Mouse (Mus musculus) CH12.LX (cell line): ENCODE data around the gene Abo. TPM values are rescaled to one million over a fixed set of nuclear protein-coding genes. Genes with fewer than 3 reads are reported as not detected.
"Not testable (repeated sequence)": the region's sequence is repeated elsewhere in the genome, so short reads cannot be mapped to it uniquely, and the experiment has no call there.

ENCODE experiments used
- DNase-seq: peaks from one replicate; pipeline ENCODE4 v3.0.0-alpha.2; 2013; ENCODE audit errors: extremely low read depth
- H3K27ac ChIP-seq: 2 replicates; pipeline ENCODE4 v1.5.1; 2012; ENCODE audit warnings: low read depth, mild to moderate bottlenecking, control low read depth, moderate library complexity; ENCODE audit not compliant: insufficient read depth
- H3K27me3 ChIP-seq: replicated peaks from 2 replicates; pipeline ENCODE3; 2012; ENCODE audit warnings: inconsistent platforms
- H3K36me3 ChIP-seq, 2 experiments: replicated peaks in 1 of 2; 2 replicates each; pipeline versions ENCODE3 to v1.6.1; 2012; ENCODE audit warnings: inconsistent platforms in 1 of 2, low read length in 1 of 2, mild to moderate bottlenecking in 1 of 2, mixed read lengths in 1 of 2, moderate library complexity in 1 of 2; ENCODE audit not compliant: control insufficient read depth in 1 of 2, insufficient read depth in 1 of 2
- H3K4me1 ChIP-seq, 2 experiments: 2 replicates each; pipeline ENCODE4 v1.6.1; 2012; ENCODE audit warnings: inconsistent platforms in 1 of 2, moderate library complexity in 1 of 2; ENCODE audit not compliant: insufficient read depth in 2 of 2, control insufficient read depth in 1 of 2
- H3K4me2 ChIP-seq: 2 replicates; pipeline ENCODE4 v1.6.1; 2012; ENCODE audit warnings: low read depth, mild to moderate bottlenecking, control low read depth; ENCODE audit not compliant: poor library complexity, insufficient read depth, severe bottlenecking
- H3K4me3 ChIP-seq, 3 experiments: fragments of 150-350 bp in 1 of 3; sonication (generic) in 1 of 3; replicated peaks in 1 of 3; 2 replicates each; pipeline versions ENCODE3 to v1.5.1; 2011 to 2012; ENCODE audit warnings: low read depth in 2 of 3, low read length in 2 of 3, mild to moderate bottlenecking in 2 of 3, moderate library complexity in 2 of 3, control low read depth in 1 of 3, improper control_type of control experiment in 1 of 3, inconsistent platforms in 1 of 3, mixed read lengths in 1 of 3; ENCODE audit not compliant: poor library complexity in 1 of 3
- H3K79me2 ChIP-seq: replicated peaks from 2 replicates; pipeline ENCODE4 v1.6.1; 2012; ENCODE audit warnings: mild to moderate bottlenecking, moderate library complexity; ENCODE audit not compliant: control insufficient read depth, poor library complexity, insufficient read depth, severe bottlenecking; ENCODE audit errors: extremely low read depth
- H3K9ac ChIP-seq: 2 replicates; pipeline ENCODE4 v1.6.1; 2012; ENCODE audit warnings: low read depth, mild to moderate bottlenecking, control low read depth, moderate library complexity; ENCODE audit not compliant: insufficient read depth
- H3K9me3 ChIP-seq: replicated peaks from 2 replicates; pipeline ENCODE3; 2012; ENCODE audit warnings: low read length, inconsistent platforms, mixed read lengths
- BHLHE40 ChIP-seq: IDR thresholded peaks from 2 replicates; pipeline ENCODE4 v1.6.1; 2011; ENCODE audit warnings: mild to moderate bottlenecking, low read depth, low read length, improper control_type of control experiment
- CTCF ChIP-seq, 2 experiments: IDR thresholded peaks in 1 of 2; conservative IDR thresholded peaks in 1 of 2; 2 replicates each; pipeline ENCODE4 v1.5.1; 2011 to 2012; ENCODE audit warnings: low read depth in 2 of 2, low read length in 2 of 2, improper control_type of control experiment in 1 of 2, inconsistent platforms in 1 of 2, mild to moderate bottlenecking in 1 of 2, moderate library complexity in 1 of 2
- ELF1 ChIP-seq: IDR thresholded peaks from 2 replicates; pipeline ENCODE4 v1.6.1; 2014; ENCODE audit warnings: low read depth, mild to moderate bottlenecking, inconsistent platforms, low read length, improper control_type of control experiment
- EP300 ChIP-seq: IDR thresholded peaks from 2 replicates; pipeline ENCODE4 v1.6.1; 2011; ENCODE audit warnings: low read length, improper control_type of control experiment
- ETS1 ChIP-seq: conservative IDR thresholded peaks from 2 replicates; pipeline ENCODE4 v1.6.1; 2012; ENCODE audit warnings: low read depth, mild to moderate bottlenecking, inconsistent platforms, low read length, improper control_type of control experiment, moderate library complexity
- IRF4 ChIP-seq: IDR thresholded peaks from 2 replicates; pipeline ENCODE4 v1.6.1; 2014; ENCODE audit warnings: low read depth, mild to moderate bottlenecking, inconsistent platforms, low read length, improper control_type of control experiment
- JUN ChIP-seq: IDR thresholded peaks from 2 replicates; pipeline ENCODE4 v1.6.1; 2011; ENCODE audit warnings: low read depth, mild to moderate bottlenecking, low read length, improper control_type of control experiment, moderate library complexity; ENCODE audit not compliant: insufficient read depth
- KAT2A ChIP-seq: IDR thresholded peaks from 2 replicates; pipeline ENCODE4 v1.6.1; 2012; ENCODE audit warnings: low read length, improper control_type of control experiment, inconsistent platforms; ENCODE audit not compliant: insufficient replicate concordance
- MAX ChIP-seq: IDR thresholded peaks from 2 replicates; pipeline ENCODE4 v1.6.1; 2011; ENCODE audit warnings: low read length, improper control_type of control experiment
- MAZ ChIP-seq: IDR thresholded peaks from 2 replicates; pipeline ENCODE4 v1.6.1; 2012; ENCODE audit warnings: low read depth, mild to moderate bottlenecking, inconsistent platforms, low read length, improper control_type of control experiment, moderate library complexity
- MYC ChIP-seq: IDR thresholded peaks from 2 replicates; pipeline ENCODE4 v1.6.1; 2011; ENCODE audit warnings: low read depth, mild to moderate bottlenecking, improper control_type of control experiment, low read length
- NELFE ChIP-seq: IDR thresholded peaks from 2 replicates; pipeline ENCODE4 v1.6.1; 2011; ENCODE audit warnings: low read depth, low read length, improper control_type of control experiment
- PAX5 ChIP-seq: IDR thresholded peaks from 2 replicates; pipeline ENCODE4 v1.6.1; 2012; ENCODE audit warnings: low read length, inconsistent platforms, mixed read lengths
- POLR2A ChIP-seq: IDR thresholded peaks from 2 replicates; pipeline ENCODE4 v1.6.1; 2011; ENCODE audit warnings: low read depth, mild to moderate bottlenecking, improper control_type of control experiment, low read length
- SIN3A ChIP-seq: IDR thresholded peaks from 2 replicates; pipeline ENCODE4 v1.6.1; 2012; ENCODE audit warnings: low read length, improper control_type of control experiment, inconsistent platforms
- ZNF384 ChIP-seq: IDR thresholded peaks from 2 replicates; pipeline ENCODE4 v1.6.1; 2012; ENCODE audit warnings: low read depth, low read length, improper control_type of control experiment, inconsistent platforms
- dilution Hi-C: fragments of 300-500 bp; cut with MboI; formaldehyde crosslinking; loops from 2 replicates; pipeline ENCODE4 v1.14.3; 2020; ENCODE audit warnings: low sequenced_read_pairs; ENCODE audit not compliant: extremely low pct_unique_long_range_greater_than_20kb, extremely low pct_ligation_motif_present
- in situ Hi-C: fragments of 300-500 bp; cut with MboI; formaldehyde crosslinking; loops from 3 replicates; pipeline ENCODE4 v1.14.3; 2019; ENCODE audit warnings: low sequenced_read_pairs, low pct_ligation_motif_present, low pct_unique_long_range_greater_than_20kb, mixed read lengths
- polyA plus RNA-seq: library from polyadenylated mRNA; unstranded; fragments of >175 nt; gene quantifications from 2 replicates; pipeline ENCODE4 v1.2.1, GENCODE M21; 2012; ENCODE audit warnings: low read depth; ENCODE audit not compliant: insufficient read length
- total RNA-seq, 2 experiments: library from RNA; depleted of rRNA; stranded (reverse); fragments of 300-350 nt in 1 of 2; fragments of >200 nt in 1 of 2; gene quantifications; 2 replicates each; pipeline ENCODE4 v1.2.3; 2012 to 2014

Abo gene
- total and polyA plus RNA-seq, 3 experiments, result not detected

DNA sequence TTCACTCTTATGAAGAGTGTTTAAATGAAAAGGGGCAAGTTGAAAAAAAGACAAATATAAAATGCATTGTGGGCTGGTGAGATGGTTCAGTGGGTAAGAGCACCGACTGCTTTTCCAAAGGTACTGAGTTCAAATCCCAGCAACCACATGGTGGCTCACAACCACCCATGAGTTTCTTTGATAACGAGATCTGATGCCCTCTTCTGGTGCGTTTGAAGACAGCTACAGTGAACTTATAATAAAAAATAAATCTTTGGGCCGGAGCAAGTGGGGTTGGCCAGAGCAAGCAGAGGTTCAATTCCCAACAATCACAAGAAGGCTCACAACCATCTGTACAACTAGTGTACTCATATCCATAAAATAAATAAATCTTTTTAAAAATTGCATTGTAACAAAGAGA, 31.1 kb upstream of the Abo start:
- H3K9me3 ChIP-seq, result no peaks in the 10 kb centered on the region
- dilution Hi-C loops (no loop called here), in situ Hi-C loops (loop anchor here (5.0 kb wide), 1 partner anchor 244 kb away; no protein-coding TSS in a partner anchor)
- no peaks in the 10 kb centered on the region for H3K27me3 ChIP-seq
- TF ChIP-seq CTCF (conservative IDR thresholded peaks at IDR 0.05 in 1 of 2, IDR thresholded peaks at IDR 0.05 in 1 of 2; ENCODE audit: low read depth in 2 of 2, low read length in 2 of 2) (peak in 1 of 2 experiments; percentile 44; a peak in 2 of 4 replicates), MAZ (no peak)
- H3K4me1 ChIP-seq, result peaks cover 0 to 18% of the 10 kb centered on the region in 2 experiments; a peak in 2 of 4 replicates
- H3K4me3 ChIP-seq, result no peak overlapping the region
- peaks cover 15% of the 10 kb centered on the region for H3K79me2 ChIP-seq
- peaks cover 79 to 91% of the 10 kb centered on the region in 2 experiments for H3K36me3 ChIP-seq
- H3K27ac ChIP-seq, result no peak overlapping the region
- H3K9ac ChIP-seq, result no peak overlapping the region
- no peak overlapping the region for H3K4me2 ChIP-seq
- DNase-seq, result no peak

DNA sequence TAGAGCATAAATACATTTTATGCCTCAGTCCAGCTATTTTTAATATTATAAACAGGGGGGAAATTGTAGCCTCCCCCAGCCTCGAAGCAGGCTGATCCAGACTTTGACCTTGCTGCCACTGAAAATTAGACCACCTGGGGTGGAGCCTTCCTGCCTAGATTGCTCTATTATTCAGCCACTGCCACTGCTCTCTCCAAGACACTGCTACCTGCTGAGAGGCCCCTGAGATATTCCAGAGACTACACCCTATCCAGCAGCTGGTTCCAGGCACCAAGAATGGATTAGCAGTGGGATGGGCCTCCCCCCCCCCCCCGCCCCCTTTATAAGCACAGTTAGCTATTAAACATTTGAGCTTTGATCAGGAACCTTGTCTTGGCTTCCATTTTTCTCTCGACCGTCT, 21.4 kb upstream of the Abo start:
- H3K4me1 ChIP-seq, H3K27ac ChIP-seq, H3K4me2 ChIP-seq, H3K9ac ChIP-seq, H3K9me3 ChIP-seq, DNase-seq, H3K4me3 ChIP-seq, H3K79me2 ChIP-seq, in situ Hi-C loops, dilution Hi-C loops, H3K27me3 ChIP-seq: not testable (repeated sequence)
- peaks cover 21 to 29% of the 10 kb centered on the region in 2 experiments for H3K36me3 ChIP-seq

DNA sequence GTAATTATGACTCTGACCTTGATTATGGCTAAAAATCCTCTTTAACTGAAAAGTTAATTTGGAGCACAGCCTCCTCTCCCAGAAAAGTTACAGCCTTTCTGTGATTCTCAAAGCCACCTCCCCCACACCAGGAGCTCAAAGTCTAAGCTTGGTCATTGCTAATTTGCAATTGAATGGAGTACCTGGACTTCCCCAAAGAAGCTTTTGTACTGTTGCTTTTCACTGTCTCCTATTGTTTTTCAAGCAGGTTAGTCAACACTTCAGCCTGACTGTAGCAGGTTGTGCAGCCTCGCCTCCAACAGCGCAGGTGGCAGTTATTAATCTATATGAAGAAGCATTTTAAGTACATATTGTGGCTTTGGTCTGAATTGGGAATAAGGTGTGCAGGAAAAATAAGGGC, 20.8 kb upstream of the Abo start:
- H3K36me3 ChIP-seq, result peaks cover 15 to 23% of the 10 kb centered on the region in 2 experiments
- dilution Hi-C loops, H3K27ac ChIP-seq, H3K4me2 ChIP-seq, H3K4me1 ChIP-seq, in situ Hi-C loops, H3K9ac ChIP-seq, H3K4me3 ChIP-seq, H3K27me3 ChIP-seq, H3K9me3 ChIP-seq, DNase-seq, H3K79me2 ChIP-seq: not testable (repeated sequence)

- no peaks in the 10 kb centered on the region for H3K4me1 ChIP-seq
- H3K27ac ChIP-seq, result no peak overlapping the region
- in situ Hi-C loops, result no loop called here
- peaks cover 8% of the 10 kb centered on the region for H3K9me3 ChIP-seq
- no peak overlapping the region for H3K4me3 ChIP-seq
- H3K79me2 ChIP-seq, result no peaks in the 10 kb centered on the region
- no peak for TF ChIP-seq EP300
- no peak for TF ChIP-seq ETS1
- TF ChIP-seq PAX5, result no peak
- TF ChIP-seq KAT2A, result no peak
- TF ChIP-seq BHLHE40, result no peak
- no peak for TF ChIP-seq NELFE
- TF ChIP-seq MAX, result no peak
- TF ChIP-seq ZNF384, result no peak
- no peak for TF ChIP-seq IRF4
- TF ChIP-seq SIN3A, result no peak
- TF ChIP-seq MYC, result no peak
- no peak for TF ChIP-seq JUN
- no peak for TF ChIP-seq ELF1
- no peak for TF ChIP-seq POLR2A
- H3K9ac ChIP-seq, result no peak overlapping the region
- dilution Hi-C loops, result no loop called here
- H3K36me3 ChIP-seq, result no peaks in the 10 kb centered on the region
- no peak overlapping the region for H3K4me2 ChIP-seq
- H3K27me3 ChIP-seq, result no peaks in the 10 kb centered on the region
- no peak for DNase-seq
These were observed 13.8 kb upstream of the Abo start for GRCm38 (mm10) chr2:26878571-26878970.
